Mouse (Mus musculus) retina, postnatal 7 days (tissue): Measurements from ENCODE around the gene Med20.
"Not testable (repeated sequence)": the region's sequence is repeated elsewhere in the genome, so short reads cannot be mapped to it uniquely, and the experiment has no call there.

Experiments
- DNase-seq: peaks from one replicate; pipeline ENCODE4 v3.0.0-alpha.2; 2012; ENCODE audit warnings: low read depth, low spot score

The Med20 gene

GRCm38 (mm10) chr17:47627791-47628190 lies 16.4 kb downstream of the Med20 start:
- DNase-seq: no peak

- peak; percentile 90 for DNase-seq
Measured at GRCm38 (mm10) chr17:47628851-47629676, 17.7 kb downstream of the Med20 start.

DNA sequence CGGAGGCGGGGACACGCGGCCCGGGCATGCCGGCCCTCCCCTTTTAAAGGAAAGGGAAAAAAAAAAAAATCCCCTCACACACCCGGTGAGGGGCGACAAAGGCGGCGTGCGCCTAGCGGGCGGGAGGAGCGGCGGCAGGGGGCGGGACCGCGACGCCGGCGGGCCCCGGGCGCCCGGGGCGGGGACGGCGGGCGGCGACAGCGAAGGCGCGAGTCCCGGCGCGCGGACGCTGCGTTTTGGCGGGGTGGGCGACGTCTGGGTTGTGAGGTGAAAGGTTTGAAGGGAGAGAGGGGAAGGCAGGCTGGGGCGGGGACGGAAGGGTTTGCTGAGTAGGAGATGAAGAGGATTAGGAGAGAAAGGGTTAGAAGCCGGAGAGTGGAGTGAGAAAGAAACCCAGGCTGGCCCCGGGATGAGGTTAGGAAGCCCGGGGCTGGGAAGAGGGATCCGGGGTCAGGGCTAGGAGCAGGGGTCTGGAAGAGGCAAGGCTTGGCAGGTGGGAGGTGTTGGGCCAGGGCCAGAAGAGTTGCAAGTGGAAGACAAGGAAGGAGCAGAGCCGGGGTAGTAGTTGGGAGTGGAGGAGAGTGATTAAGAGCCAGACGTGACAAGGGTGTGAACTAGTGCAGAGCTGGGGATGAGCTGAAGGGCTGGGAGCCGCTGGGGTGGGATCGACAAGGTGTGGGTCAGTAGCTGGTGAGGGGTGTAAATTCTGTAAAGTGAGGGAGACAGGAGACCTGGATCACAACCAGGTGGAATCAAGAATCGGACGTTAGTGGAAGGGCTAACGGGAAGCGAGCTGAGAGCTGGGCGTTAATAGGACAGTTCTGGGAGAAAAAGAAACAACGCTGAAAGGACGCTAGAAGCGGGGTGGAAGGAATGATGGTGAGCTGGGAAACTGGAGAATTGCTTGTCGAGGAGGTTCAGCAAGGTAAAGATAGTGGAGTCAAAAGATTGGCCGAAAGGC lies 18.6 kb downstream of the Med20 start:
- no peak for DNase-seq

DNA sequence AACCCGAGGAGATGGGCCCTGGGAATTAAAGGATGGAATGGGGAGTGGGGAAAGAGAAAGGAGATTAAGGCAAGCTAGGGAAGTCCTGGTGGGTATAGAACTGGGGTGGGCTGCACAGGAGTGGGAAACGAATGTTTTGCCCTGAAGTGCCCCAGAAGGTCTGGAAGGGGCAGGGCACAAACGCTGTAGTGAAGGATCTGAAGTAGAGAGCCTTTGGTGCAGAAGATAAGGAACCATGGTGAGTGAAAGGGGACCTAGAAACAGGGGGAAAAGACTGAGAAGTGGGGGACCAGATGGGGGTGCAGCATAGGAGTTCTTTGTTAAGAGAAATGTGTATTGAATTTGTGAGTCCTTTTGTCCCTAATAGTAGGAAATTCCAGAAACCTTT lies 19.3 kb downstream of the Med20 start, which contains the start of gene Usp49:
TSS of gene Usp49 (plus strand) at position 13 of the 388 bp plus-strand sequence.
- DNase-seq: no peak

GRCm38 (mm10) chr17:47632181-47632840 lies 20.9 kb downstream of the Med20 start:
- DNase-seq: no peak

DNA sequence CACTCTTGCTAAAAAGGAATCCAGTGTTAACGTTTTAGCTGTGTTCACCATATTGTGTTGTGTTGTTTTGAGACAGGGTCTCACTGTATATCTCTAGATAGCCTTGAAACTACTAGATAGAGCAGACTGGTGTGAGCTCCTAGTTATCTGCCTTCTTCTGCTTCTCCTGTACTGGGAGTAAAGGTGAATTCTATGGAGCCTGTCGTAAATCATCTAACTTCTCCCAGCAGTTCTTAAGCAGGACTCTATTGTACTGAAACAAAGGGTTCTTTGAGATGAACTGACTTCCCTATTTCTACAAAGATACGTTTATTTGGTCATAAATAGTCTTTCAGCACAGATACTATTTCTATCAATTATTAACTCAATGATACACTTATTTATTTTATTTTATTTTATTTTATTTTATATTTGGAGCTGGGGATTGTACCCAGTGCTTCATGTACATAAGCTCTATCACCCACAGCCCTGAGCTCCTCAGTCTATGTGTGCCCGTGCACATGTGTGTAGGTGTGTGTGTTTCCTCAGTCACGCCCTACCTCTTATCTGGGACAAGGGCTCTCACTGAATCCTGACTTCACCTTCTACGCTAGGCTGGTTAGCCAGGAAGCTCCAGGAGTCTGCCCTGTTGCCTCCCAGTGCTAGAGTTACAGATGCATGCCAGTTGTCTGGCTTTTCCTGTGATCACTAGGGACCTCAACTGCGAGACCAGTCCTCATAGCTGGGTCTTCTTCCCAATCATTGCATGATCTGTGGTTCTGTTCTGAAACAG lies 22.8 kb downstream of the Med20 start:
- no peak for DNase-seq

GRCm38 (mm10) chr17:47642992-47643391 lies 31.6 kb downstream of the Med20 start:
- DNase-seq: no peak

- peak; percentile 40 for DNase-seq
Measured at GRCm38 (mm10) chr17:47646683-47647082, 35.3 kb downstream of the Med20 start.

GRCm38 (mm10) chr17:47648966-47649365 lies 37.6 kb downstream of the Med20 start:
- DNase-seq: no peak

- DNase-seq: no peak
Measured at GRCm38 (mm10) chr17:47651953-47652352, 40.6 kb downstream of the Med20 start.

DNA sequence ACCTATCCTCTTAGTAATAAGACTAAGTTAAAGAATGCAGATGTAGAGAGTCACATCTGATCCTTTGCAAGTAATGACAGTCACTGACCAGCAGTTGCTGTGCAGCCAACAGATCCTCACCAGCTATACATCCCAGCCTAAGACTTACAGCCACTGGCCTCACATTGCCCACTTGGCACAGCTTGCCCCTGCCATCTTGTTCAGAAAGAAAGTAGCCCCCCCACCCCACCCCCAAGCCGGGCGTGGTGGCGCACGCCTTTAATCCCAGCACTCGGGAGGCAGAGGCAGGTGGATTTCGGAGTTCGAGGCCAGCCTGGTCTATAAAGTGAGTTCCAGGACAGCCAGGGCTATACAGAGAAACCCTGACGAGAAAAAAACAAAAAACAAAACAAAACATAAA lies 43.0 kb downstream of the Med20 start:
- not testable (repeated sequence) for DNase-seq

- no peak for DNase-seq
Measured at GRCm38 (mm10) chr17:47655697-47656096, 44.3 kb downstream of the Med20 start.

- DNase-seq: no peak
Measured at GRCm38 (mm10) chr17:47657901-47658300, 46.5 kb downstream of the Med20 start.

GRCm38 (mm10) chr17:47658741-47659243 lies 47.4 kb downstream of the Med20 start:
- no peak for DNase-seq

GRCm38 (mm10) chr17:47663009-47663713 lies 51.8 kb downstream of the Med20 start:
- no peak for DNase-seq

GRCm38 (mm10) chr17:47664474-47664873 lies 53.1 kb downstream of the Med20 start:
- DNase-seq: no peak

DNA sequence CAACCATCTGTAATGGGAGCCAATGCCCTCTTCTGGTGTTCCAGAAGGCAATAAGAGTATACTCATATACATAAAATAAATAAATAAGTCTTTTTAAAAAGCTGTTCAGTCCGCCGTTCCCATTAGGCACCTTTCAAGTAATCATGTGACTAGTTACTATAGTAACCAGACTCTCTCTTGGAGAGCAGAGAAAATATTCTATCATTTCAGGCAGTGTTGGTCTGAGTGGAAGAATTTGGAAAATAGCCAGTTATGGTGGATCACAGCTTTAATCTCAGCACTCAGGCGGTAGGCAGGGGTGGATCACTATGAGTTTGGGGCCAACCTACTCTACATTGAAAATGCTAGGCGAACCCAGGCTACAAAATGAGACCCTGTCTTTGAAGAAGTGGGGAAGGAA lies 57.8 kb downstream of the Med20 start:
- DNase-seq: no peak

- DNase-seq: no peak
Measured at GRCm38 (mm10) chr17:47671988-47672310, 60.6 kb downstream of the Med20 start.

DNA sequence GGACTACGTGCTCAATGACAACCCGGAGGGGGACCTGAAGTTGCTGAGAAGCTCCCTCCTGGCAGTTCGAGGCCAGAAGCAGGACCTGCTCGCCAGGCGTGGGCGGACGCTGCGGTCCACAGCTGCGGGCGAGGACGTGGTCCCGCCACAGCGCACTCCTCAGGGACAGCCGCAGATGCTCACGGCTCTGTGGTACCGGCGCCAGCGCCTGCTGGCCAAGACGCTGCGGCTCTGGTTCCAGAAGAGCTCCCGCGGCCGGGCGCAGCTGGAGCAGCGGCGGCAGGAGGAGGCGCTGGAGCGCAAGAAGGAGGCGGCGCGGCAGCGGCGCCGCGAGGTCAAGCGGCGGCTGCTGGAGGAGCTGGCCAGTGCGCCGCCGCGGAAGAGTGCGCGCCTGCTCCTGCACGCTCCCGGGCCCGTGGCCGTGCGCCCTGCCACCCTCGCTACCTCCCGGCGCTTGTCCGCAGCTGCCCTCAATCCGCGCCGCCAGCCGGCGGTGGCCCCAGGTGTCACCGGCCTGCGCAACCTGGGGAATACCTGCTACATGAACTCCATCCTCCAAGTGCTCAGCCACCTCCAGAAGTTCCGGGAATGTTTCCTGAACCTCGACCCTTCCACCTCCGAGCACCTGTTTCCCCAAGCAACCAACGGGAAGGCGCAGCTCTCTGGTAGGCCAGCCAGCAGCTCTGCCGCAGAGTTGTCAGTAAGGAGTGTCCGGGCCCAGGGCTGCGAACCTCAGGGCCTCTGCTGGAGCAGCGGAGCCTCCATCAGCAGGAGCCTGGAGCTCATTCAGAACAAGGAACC lies 61.1 kb downstream of the Med20 start:
- DNase-seq: no peak
